Mouse (Mus musculus) cerebellum, adult 2 months (tissue): ENCODE measurements around the gene Zfyve28.

Experiments
- CTCF ChIP-seq: fragments of 200-500 bp; IDR thresholded peaks from 2 replicates; pipeline ENCODE4 v1.5.1; 2011; ENCODE audit warnings: low read depth, mild to moderate bottlenecking, control low read depth, low read length, moderate library complexity, borderline replicate concordance; ENCODE audit not compliant: insufficient read depth
- POLR2A ChIP-seq: fragments of 200-500 bp; IDR thresholded peaks from 2 replicates; pipeline ENCODE4 v1.6.1; 2011; ENCODE audit warnings: low read length, control low read depth, borderline replicate concordance; ENCODE audit not compliant: insufficient read depth

GRCm38 (mm10) chr5:34174550-34175402, 113.5 kb downstream of the Zfyve28 start:
- no peak for TF ChIP-seq CTCF
- no peak for TF ChIP-seq POLR2A
